Mouse (Mus musculus): Measurements from ENCODE around the gene Setdb1. TPM values are rescaled to one million over a fixed set of nuclear protein-coding genes. Genes with fewer than 3 reads are reported as not detected.

Setdb1 gene
- polyA plus RNA-seq, 1 experiment from 2014 or later: 35.2 TPM

Other genes with a start within 250 kb of the Setdb1 start
- gene Vps72, start 246.2 kb downstream of the Setdb1 start, polyA plus RNA-seq (2015; fragmentation: Nextera tagmentation; extraction: Ambion mirVana): 102 and 123 TPM in 2 replicates
- 2.2 and 7.3 TPM in 2 replicates for gene Tmod4, start 232.7 kb downstream of the Setdb1 start, polyA plus RNA-seq (2015; fragmentation: Nextera tagmentation; extraction: Ambion mirVana)
- 55.8 and 58.2 TPM in 2 replicates for gene Scnm1, start 223.2 kb downstream of the Setdb1 start, polyA plus RNA-seq (2015; fragmentation: Nextera tagmentation; extraction: Ambion mirVana)
- gene Lysmd1, start 223.1 kb downstream of the Setdb1 start, polyA plus RNA-seq (2015; fragmentation: Nextera tagmentation; extraction: Ambion mirVana): 13.7 and 14.5 TPM in 2 replicates
- gene Tnfaip8l2, start 214.8 kb downstream of the Setdb1 start, polyA plus RNA-seq (2015; fragmentation: Nextera tagmentation; extraction: Ambion mirVana): 5.4 and 6.5 TPM in 2 replicates
- 1.5 and 2.6 TPM in 2 replicates for gene Sema6c, start 196.7 kb downstream of the Setdb1 start, polyA plus RNA-seq (2015; fragmentation: Nextera tagmentation; extraction: Ambion mirVana)
- gene Gabpb2, start 139.3 kb downstream of the Setdb1 start, polyA plus RNA-seq (2015; fragmentation: Nextera tagmentation; extraction: Ambion mirVana): 10.9 and 11.5 TPM in 2 replicates
- gene Cdc42se1, start 128.5 kb downstream of the Setdb1 start, polyA plus RNA-seq (2015; fragmentation: Nextera tagmentation; extraction: Ambion mirVana): 105 and 118 TPM in 2 replicates
- 16.2 and 16.6 TPM in 2 replicates for gene Mllt11, start 125.0 kb downstream of the Setdb1 start, polyA plus RNA-seq (2015; fragmentation: Nextera tagmentation; extraction: Ambion mirVana)
- 0.25 and 0.52 TPM in 2 replicates for gene Gm128, start 115.6 kb downstream of the Setdb1 start, polyA plus RNA-seq (2015; fragmentation: Nextera tagmentation; extraction: Ambion mirVana)
- 9.2 and 11.6 TPM in 2 replicates for gene Bnipl, start 106.0 kb downstream of the Setdb1 start, polyA plus RNA-seq (2015; fragmentation: Nextera tagmentation; extraction: Ambion mirVana)
- 54.6 and 62.0 TPM in 2 replicates for gene Mindy1, start 75.9 kb downstream of the Setdb1 start, polyA plus RNA-seq (2015; fragmentation: Nextera tagmentation; extraction: Ambion mirVana)
- 18.9 and 21.2 TPM in 2 replicates for gene Prune1, start 75.1 kb downstream of the Setdb1 start, polyA plus RNA-seq (2015; fragmentation: Nextera tagmentation; extraction: Ambion mirVana)
- 6.8 and 13.2 TPM in 2 replicates for gene Anxa9, start 50.0 kb downstream of the Setdb1 start, polyA plus RNA-seq (2015; fragmentation: Nextera tagmentation; extraction: Ambion mirVana)
- 148 and 155 TPM in 2 replicates for gene Cers2, start 42.4 kb downstream of the Setdb1 start, polyA plus RNA-seq (2015; fragmentation: Nextera tagmentation; extraction: Ambion mirVana)
- 0.63 TPM in 1 of 2 replicates, not detected in the other for gene 4930558C23Rik, start 45.6 kb upstream of the Setdb1 start, polyA plus RNA-seq (2015; fragmentation: Nextera tagmentation; extraction: Ambion mirVana)
- 46.5 and 47.8 TPM in 2 replicates for gene Arnt, start 77.2 kb upstream of the Setdb1 start, polyA plus RNA-seq (2015; fragmentation: Nextera tagmentation; extraction: Ambion mirVana)
- gene Ctsk, start 142.1 kb upstream of the Setdb1 start, polyA plus RNA-seq (2015; fragmentation: Nextera tagmentation; extraction: Ambion mirVana): 15.6 and 16.7 TPM in 2 replicates
- 28.9 and 32.4 TPM in 2 replicates for gene Ctss, start 169.6 kb upstream of the Setdb1 start, polyA plus RNA-seq (2015; fragmentation: Nextera tagmentation; extraction: Ambion mirVana)
- not detected in 2 replicates for gene Hormad1, start 202.5 kb upstream of the Setdb1 start, polyA plus RNA-seq (2015; fragmentation: Nextera tagmentation; extraction: Ambion mirVana)
- 37.4 and 39.5 TPM in 2 replicates for gene Golph3l, start 231.7 kb upstream of the Setdb1 start, polyA plus RNA-seq (2015; fragmentation: Nextera tagmentation; extraction: Ambion mirVana)

All from stomach, embryonic 16.5 days (tissue).